Mouse (Mus musculus) intestine, postnatal 0 days (tissue): ENCODE data around the gene Wfdc21. TPM values are rescaled to one million over a fixed set of nuclear protein-coding genes. Genes with fewer than 3 reads are reported as not detected.

Experiments
- ATAC-seq: fragments of 200-750 bp; cut with Nextera tagmentation; 2 replicates; pipeline ENCODE4 v1.8.0; 2017; ENCODE audit warnings: mild to moderate bottlenecking, moderate TSS enrichment, moderate library complexity
- H3K27ac ChIP-seq: fragments of 300-500 bp; sonication (generic); 2 replicates; pipeline ENCODE4 v1.5.1; 2014; ENCODE audit warnings: mild to moderate bottlenecking, low read depth, low read length, moderate library complexity
- H3K27me3 ChIP-seq: fragments of 300-500 bp; sonication (generic); replicated peaks from 2 replicates; pipeline ENCODE4 v1.6.1; 2014; ENCODE audit warnings: low read length, mixed read lengths; ENCODE audit not compliant: control insufficient read depth, insufficient read depth
- H3K36me3 ChIP-seq: fragments of 300-500 bp; sonication (generic); 2 replicates; pipeline ENCODE4 v1.6.1; 2014; ENCODE audit warnings: mild to moderate bottlenecking, moderate library complexity; ENCODE audit not compliant: control insufficient read depth, insufficient read depth
- H3K4me1 ChIP-seq: fragments of 300-500 bp; sonication (generic); replicated peaks from 2 replicates; pipeline ENCODE4 v1.6.1; 2014; ENCODE audit warnings: antibody characterized with exemption, low read length, mixed read lengths; ENCODE audit not compliant: control insufficient read depth, insufficient read depth
- H3K4me2 ChIP-seq: fragments of 300-500 bp; sonication (generic); replicated peaks from 2 replicates; pipeline ENCODE4 v1.6.1; 2014; ENCODE audit warnings: low read depth, mild to moderate bottlenecking, moderate library complexity
- H3K4me3 ChIP-seq: fragments of 300-500 bp; sonication (generic); 2 replicates; pipeline ENCODE4 v1.5.1; 2014; ENCODE audit warnings: low read depth, low read length
- H3K9ac ChIP-seq: fragments of 300-500 bp; sonication (generic); 2 replicates; pipeline ENCODE4 v1.6.1; 2014; ENCODE audit warnings: mild to moderate bottlenecking, low read depth, low read length
- H3K9me3 ChIP-seq: fragments of 300-500 bp; sonication (generic); 2 replicates; pipeline ENCODE4 v1.6.1; 2016; ENCODE audit warnings: mixed run types; ENCODE audit not compliant: control insufficient read depth
- CTCF ChIP-seq: sonication (generic); IDR thresholded peaks from 2 replicates; pipeline ENCODE4 v1.5.1; 2016; ENCODE audit warnings: low read depth, mild to moderate bottlenecking, control low read depth, antibody characterized with exemption, moderate library complexity
- WGBS: fragments of 180-500 bp; shearing (Covaris S2); extraction: QIAGEN DNeasy Blood & Tissue Kit; methylation state at CpG from one replicate; pipeline ENCODE4 v1.1.7; 2014; 5-methylcytosine and 5-hydroxymethylcytosine counted together
- polyA plus RNA-seq: library from polyadenylated mRNA; unstranded; fragments of >200 nt; fragmentation: Nextera tagmentation; extraction: Ambion mirVana; gene quantifications from 2 replicates; pipeline ENCODE4 v1.2.1, GENCODE M21; 2015

Wfdc21 gene
- polyA plus RNA-seq: not detected in 2 replicates

GRCm38 (mm10) chr11:83746681-83747080 lies at the start of gene Wfdc21:
Gene Wfdc21, plus strand, starts transcription at chr11:83746940.
- no peaks in the 10 kb centered on the region for H3K4me1 ChIP-seq
- no peaks in the 10 kb centered on the region for H3K9me3 ChIP-seq
- TF ChIP-seq CTCF: no peak
- no peak within 1 kb of the TSS for H3K4me3 ChIP-seq
- H3K27ac ChIP-seq: no peak within 1 kb of the TSS
- no peak within 1 kb of the TSS for H3K9ac ChIP-seq
- H3K27me3 ChIP-seq: no peaks in the 10 kb centered on the region
- no peaks in the 10 kb centered on the region for H3K36me3 ChIP-seq
- 80% methylated on average over 5 of the region's 5 CpGs for WGBS
- no peak within 1 kb of the TSS for H3K4me2 ChIP-seq
- no peak for ATAC-seq

GRCm38 (mm10) chr11:83703705-83704104 lies 43.0 kb upstream of the Wfdc21 start, which contains the start of gene Wfdc17:
Gene Wfdc17, plus strand, starts transcription at chr11:83703991.
- no peaks in the 10 kb centered on the region for H3K9me3 ChIP-seq
- 21% methylated on average over 1 of the region's 1 CpGs for WGBS
- no peak within 1 kb of the TSS for H3K4me3 ChIP-seq

DNA sequence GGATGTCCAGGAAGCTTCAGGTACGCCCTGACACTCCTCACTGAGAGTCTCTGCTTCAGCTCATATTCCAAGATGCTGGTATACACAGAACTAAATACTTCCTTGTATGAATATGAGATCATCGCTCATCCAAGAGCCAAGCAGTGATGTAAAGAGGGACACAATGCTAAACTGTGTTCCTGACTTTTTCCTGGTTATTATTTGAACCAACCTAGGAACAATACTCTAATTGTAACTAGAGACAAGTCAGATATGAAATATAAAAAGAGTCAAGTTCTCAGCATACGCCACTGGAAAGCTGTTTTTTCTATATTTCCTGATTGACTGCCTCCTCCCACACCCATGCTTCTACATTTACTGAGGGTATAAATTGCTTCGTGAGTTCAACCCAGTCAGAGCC lies 38.0 kb upstream of the Wfdc21 start, which contains the start of gene Wfdc18:
Wfdc18 (plus strand) TSS at position 301 of the 400 bp plus-strand sequence.
- H3K9me3 ChIP-seq: no peaks in the 10 kb centered on the region
- H3K27ac ChIP-seq: no peak within 1 kb of the TSS
- no peak within 1 kb of the TSS for H3K4me2 ChIP-seq
- 57% methylated on average over 4 of the region's 4 CpGs for WGBS
- no peaks in the 10 kb centered on the region for H3K36me3 ChIP-seq
- no peaks in the 10 kb centered on the region for H3K27me3 ChIP-seq
- H3K9ac ChIP-seq: no peak within 1 kb of the TSS
- TF ChIP-seq CTCF: no peak
- H3K4me3 ChIP-seq: no peak within 1 kb of the TSS
- H3K4me1 ChIP-seq: no peaks in the 10 kb centered on the region
- no peak for ATAC-seq

More at GRCm38 (mm10) chr11:83703705-83704104, 43.0 kb upstream of the Wfdc21 start, which contains the start of gene Wfdc17:
- Histone ChIP-seq H3K4me1 (no peaks in the 10 kb centered on the region), H3K27ac (no peak within 1 kb of the TSS), H3K4me2 (no peak within 1 kb of the TSS), H3K9ac (no peak within 1 kb of the TSS), H3K27me3 (no peaks in the 10 kb centered on the region), H3K36me3 (no peaks in the 10 kb centered on the region)
- no peak for ATAC-seq
- no peak for TF ChIP-seq CTCF

GRCm38 (mm10) chr11:83709683-83710082 lies 37.1 kb upstream of the Wfdc21 start:
- H3K27me3 ChIP-seq: no peaks in the 10 kb centered on the region
- WGBS: 91% methylated on average over 5 of the region's 5 CpGs
- no peak for ATAC-seq
- H3K9ac ChIP-seq: no peak overlapping the region
- no peak overlapping the region for H3K27ac ChIP-seq
- no peaks in the 10 kb centered on the region for H3K36me3 ChIP-seq
- no peak overlapping the region for H3K4me2 ChIP-seq
- no peak for TF ChIP-seq CTCF
- no peaks in the 10 kb centered on the region for H3K9me3 ChIP-seq
- H3K4me3 ChIP-seq: no peak overlapping the region
- no peaks in the 10 kb centered on the region for H3K4me1 ChIP-seq

GRCm38 (mm10) chr11:83712671-83713070 lies 34.1 kb upstream of the Wfdc21 start:
- no peak overlapping the region for H3K4me2 ChIP-seq
- no peak for ATAC-seq
- H3K27me3 ChIP-seq: no peaks in the 10 kb centered on the region
- no peak for TF ChIP-seq CTCF
- whole genome bisulfite sequencing: 60% methylated on average over 1 of the region's 1 CpGs
- H3K9ac ChIP-seq: no peak overlapping the region
- no peak overlapping the region for H3K27ac ChIP-seq
- H3K4me3 ChIP-seq: no peak overlapping the region
- H3K4me1 ChIP-seq: no peaks in the 10 kb centered on the region
- H3K9me3 ChIP-seq: no peaks in the 10 kb centered on the region
- H3K36me3 ChIP-seq: no peaks in the 10 kb centered on the region

DNA sequence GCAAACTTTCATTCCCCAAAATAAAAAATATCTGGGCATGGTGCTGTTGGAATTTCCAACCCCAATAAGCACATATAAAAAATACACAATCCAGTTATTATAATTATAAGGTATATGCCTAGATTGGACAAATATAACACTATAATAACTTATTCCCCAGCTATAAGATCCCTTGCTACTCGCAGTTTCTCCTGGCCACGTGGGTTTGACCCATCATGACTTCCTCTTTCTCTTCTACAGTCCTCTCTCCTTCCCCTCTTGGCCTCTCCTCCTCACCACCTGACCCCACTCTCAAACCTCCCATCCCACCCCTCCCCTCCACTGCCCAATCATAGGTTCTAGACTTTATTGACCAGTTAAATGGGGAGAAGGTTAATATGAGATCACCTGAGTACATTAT lies 32.8 kb upstream of the Wfdc21 start:
- 74% methylated on average over 2 of the region's 2 CpGs for whole genome bisulfite sequencing
- Histone ChIP-seq H3K27me3 (no peaks in the 10 kb centered on the region), H3K9ac (no peak overlapping the region), H3K27ac (no peak overlapping the region), H3K9me3 (no peaks in the 10 kb centered on the region), H3K4me1 (no peaks in the 10 kb centered on the region), H3K36me3 (no peaks in the 10 kb centered on the region), H3K4me3 (no peak overlapping the region), H3K4me2 (no peak overlapping the region)
- TF ChIP-seq CTCF: no peak
- ATAC-seq: no peak
